Mouse (Mus musculus): ENCODE results near the gene Wdsub1. TPM values are rescaled to one million over a fixed set of nuclear protein-coding genes. Genes with fewer than 3 reads are reported as not detected.

The Wdsub1 gene
- polyA plus RNA-seq, 1 experiment: 15.1 TPM

- Histone ChIP-seq H3K27ac (ENCODE audit: insufficient read depth, low read length) (no peak overlapping the region), H3K4me1 (ENCODE audit: control insufficient read depth, insufficient read depth, low read length) (peaks cover 4% of the 10 kb centered on the region; the same call in 1 of the 2 replicates), H3K4me3 (ENCODE audit: insufficient read depth, low read length) (no peak overlapping the region)
- TF ChIP-seq POLR2A (IDR thresholded peaks at IDR 0.05; ENCODE audit: low read depth, low read length) (no peak), CTCF (IDR thresholded peaks at IDR 0.05; ENCODE audit: borderline replicate concordance, insufficient read depth, low read length) (no peak)
Measured at GRCm38 (mm10) chr2:59814997-59815396, 67.4 kb downstream of the Wdsub1 start.

GRCm38 (mm10) chr2:59813457-59813856 is 68.9 kb downstream of the Wdsub1 start:
- Histone ChIP-seq H3K4me1 (ENCODE audit: control insufficient read depth, insufficient read depth, low read length) (peaks cover 4% of the 10 kb centered on the region; the same call in 1 of the 2 replicates), H3K4me3 (ENCODE audit: insufficient read depth, low read length) (no peak overlapping the region), H3K27ac (ENCODE audit: insufficient read depth, low read length) (no peak overlapping the region)
- TF ChIP-seq CTCF (IDR thresholded peaks at IDR 0.05; ENCODE audit: borderline replicate concordance, insufficient read depth, low read length) (no peak), POLR2A (IDR thresholded peaks at IDR 0.05; ENCODE audit: low read depth, low read length) (no peak)

- Histone ChIP-seq H3K4me1 (ENCODE audit: control insufficient read depth, insufficient read depth, low read length) (peaks cover 4% of the 10 kb centered on the region; the same call in 1 of the 2 replicates), H3K27ac (ENCODE audit: insufficient read depth, low read length) (no peak overlapping the region), H3K4me3 (ENCODE audit: insufficient read depth, low read length) (no peak overlapping the region)
- TF ChIP-seq CTCF (IDR thresholded peaks at IDR 0.05; ENCODE audit: borderline replicate concordance, insufficient read depth, low read length) (no peak), POLR2A (IDR thresholded peaks at IDR 0.05; ENCODE audit: low read depth, low read length) (no peak)
Measured at GRCm38 (mm10) chr2:59812641-59813040, 69.8 kb downstream of the Wdsub1 start.

GRCm38 (mm10) chr2:59811247-59811646 is 71.1 kb downstream of the Wdsub1 start:
- TF ChIP-seq CTCF (IDR thresholded peaks at IDR 0.05; ENCODE audit: borderline replicate concordance, insufficient read depth, low read length): no peak
- no peak for TF ChIP-seq POLR2A (IDR thresholded peaks at IDR 0.05; ENCODE audit: low read depth, low read length)
- Histone ChIP-seq H3K4me1 (ENCODE audit: control insufficient read depth, insufficient read depth, low read length) (peaks cover 4% of the 10 kb centered on the region; the same call in 1 of the 2 replicates), H3K4me3 (ENCODE audit: insufficient read depth, low read length) (no peak overlapping the region), H3K27ac (ENCODE audit: insufficient read depth, low read length) (peak overlapping the region; percentile 49; the same call in 1 of the 2 replicates)

GRCm38 (mm10) chr2:59810039-59810438 is 72.4 kb downstream of the Wdsub1 start:
- Histone ChIP-seq H3K4me3 (ENCODE audit: insufficient read depth, low read length) (no peak overlapping the region), H3K4me1 (ENCODE audit: control insufficient read depth, insufficient read depth, low read length) (peaks cover 4% of the 10 kb centered on the region; the same call in 1 of the 2 replicates), H3K27ac (ENCODE audit: insufficient read depth, low read length) (no peak overlapping the region)
- no peak for TF ChIP-seq CTCF (IDR thresholded peaks at IDR 0.05; ENCODE audit: borderline replicate concordance, insufficient read depth, low read length)
- TF ChIP-seq POLR2A (IDR thresholded peaks at IDR 0.05; ENCODE audit: low read depth, low read length): no peak

- Histone ChIP-seq H3K27ac (ENCODE audit: insufficient read depth, low read length) (no peak overlapping the region), H3K4me1 (ENCODE audit: control insufficient read depth, insufficient read depth, low read length) (peaks cover 4% of the 10 kb centered on the region; the same call in 1 of the 2 replicates)
- no peak for TF ChIP-seq CTCF (IDR thresholded peaks at IDR 0.05; ENCODE audit: borderline replicate concordance, insufficient read depth, low read length)
- no peak for TF ChIP-seq POLR2A (IDR thresholded peaks at IDR 0.05; ENCODE audit: low read depth, low read length)
Measured at GRCm38 (mm10) chr2:59808608-59809007, 73.8 kb downstream of the Wdsub1 start.

GRCm38 (mm10) chr2:59806038-59806437 is 76.4 kb downstream of the Wdsub1 start:
- no peak overlapping the region for H3K4me3 ChIP-seq (ENCODE audit: insufficient read depth, low read length)
- TF ChIP-seq CTCF (IDR thresholded peaks at IDR 0.05; ENCODE audit: borderline replicate concordance, insufficient read depth, low read length) (no peak), POLR2A (IDR thresholded peaks at IDR 0.05; ENCODE audit: low read depth, low read length) (no peak)
- no peak overlapping the region for H3K27ac ChIP-seq (ENCODE audit: insufficient read depth, low read length)

More at GRCm38 (mm10) chr2:59808608-59809007, 73.8 kb downstream of the Wdsub1 start:
- no peak overlapping the region for H3K4me3 ChIP-seq (ENCODE audit: insufficient read depth, low read length)

GRCm38 (mm10) chr2:59805595-59805994 is 76.8 kb downstream of the Wdsub1 start:
- Histone ChIP-seq H3K4me1 (ENCODE audit: control insufficient read depth, insufficient read depth, low read length) (no peaks in the 10 kb centered on the region), H3K27ac (ENCODE audit: insufficient read depth, low read length) (no peak overlapping the region), H3K4me3 (ENCODE audit: insufficient read depth, low read length) (no peak overlapping the region)
- TF ChIP-seq POLR2A (IDR thresholded peaks at IDR 0.05; ENCODE audit: low read depth, low read length): no peak
- TF ChIP-seq CTCF (IDR thresholded peaks at IDR 0.05; ENCODE audit: borderline replicate concordance, insufficient read depth, low read length): no peak

More at GRCm38 (mm10) chr2:59806038-59806437, 76.4 kb downstream of the Wdsub1 start:
- H3K4me1 ChIP-seq (ENCODE audit: control insufficient read depth, insufficient read depth, low read length): no peaks in the 10 kb centered on the region

GRCm38 (mm10) chr2:59802722-59803387 is 79.5 kb downstream of the Wdsub1 start:
- TF ChIP-seq CTCF (IDR thresholded peaks at IDR 0.05; ENCODE audit: borderline replicate concordance, insufficient read depth, low read length): no peak
- TF ChIP-seq POLR2A (IDR thresholded peaks at IDR 0.05; ENCODE audit: low read depth, low read length): no peak
- Histone ChIP-seq H3K27ac (ENCODE audit: insufficient read depth, low read length) (no peak overlapping the region), H3K4me3 (ENCODE audit: insufficient read depth, low read length) (no peak overlapping the region), H3K4me1 (ENCODE audit: control insufficient read depth, insufficient read depth, low read length) (no peaks in the 10 kb centered on the region)

Data from embryonic fibroblast, embryonic 13.5 days (primary cell).